ENCODE assay signal across 11 mouse cellular contexts in the genomic region with DNA sequence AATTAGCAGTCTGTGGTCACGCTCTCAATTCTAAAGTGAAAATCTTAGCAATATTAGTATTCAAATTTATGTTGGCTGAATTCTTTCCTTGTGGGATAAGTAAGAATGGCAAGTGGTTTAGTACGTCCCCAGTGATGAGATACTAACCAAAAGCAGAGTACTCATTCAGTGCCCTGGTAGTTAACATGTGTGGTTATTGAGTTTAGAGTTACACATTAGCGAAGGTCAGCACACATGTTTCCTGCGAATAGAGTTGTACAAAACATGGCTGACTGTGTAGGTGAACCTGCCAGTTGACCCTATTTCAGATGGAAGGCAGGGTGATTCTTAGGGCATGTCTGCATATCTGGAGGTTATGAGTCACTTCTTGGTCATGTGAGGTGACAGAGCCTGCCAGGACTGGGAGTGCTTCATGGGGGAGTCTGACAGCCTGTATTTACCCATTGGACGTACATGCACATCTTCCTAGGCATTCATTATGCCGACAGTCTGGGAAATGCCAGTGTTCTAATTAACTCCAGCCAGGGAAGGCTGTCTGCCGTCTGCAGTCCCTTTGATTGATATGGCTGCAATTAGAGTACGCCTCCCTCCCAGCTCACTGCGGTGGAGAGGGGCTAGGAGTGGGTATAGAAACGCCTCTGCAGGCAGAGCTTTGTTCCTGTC.
DNase-seq lines count a peak whose midpoint lies in the region; ATAC-seq lines count a peak whose summit lies in the region.
"Had no signal": no experiment of that assay in that cellular context is flagged by ENCODE, and none has a peak within 500 bp of the region (broad histone marks: within the 10 kb centered on the region; RNA-seq: fewer than 3 reads in every experiment).

No protein-coding gene starts in this region.

- no peak for ATAC-seq in cerebellum, adult (ENCODE audit: insufficient number of reproducible peaks, low FRiP score, low TSS enrichment)
- ATAC-seq: Patski had no signal

- H3K27me3 ChIP-seq in forebrain, embryonic 10.5 days (ENCODE audit: poor library complexity, severe bottlenecking): no peaks in the 10 kb centered on the region
- H3K27me3 ChIP-seq: heart, embryonic 12.5 days; Patski had no signal

- no peaks in the 10 kb centered on the region for H3K36me3 ChIP-seq in forebrain, embryonic 10.5 days (replicated peaks)
- H3K36me3 ChIP-seq: heart, embryonic 12.5 days had no signal

- intact Hi-C loops in heart, postnatal 10 days (cut with DNase I): no loop called here

- 52% methylated on average over 10 of the region's 10 CpGs for WGBS in forebrain, embryonic 10.5 days

- H3K9me3 ChIP-seq in forebrain, embryonic 10.5 days: no peaks in the 10 kb centered on the region
- H3K9me3 ChIP-seq: heart, embryonic 12.5 days had no signal

- no peak overlapping the region for H3K4me3 ChIP-seq in forebrain, embryonic 10.5 days
- H3K4me3 ChIP-seq: heart, embryonic 12.5 days had no signal

- H3K4me1 ChIP-seq in forebrain, embryonic 10.5 days: peaks cover 19% of the 10 kb centered on the region

- no peak overlapping the region for H3K27ac ChIP-seq in forebrain, embryonic 10.5 days

- DNase-seq in right cerebral cortex, postnatal 4 days: peak; percentile 17
- DNase-seq in right cerebral cortex, adult 18-20 months: no peak
- DNase-seq in forebrain, embryonic 10.5 days (ENCODE audit: extremely low spot score, low spot score): peak; percentile 19
- DNase-seq in layer of hippocampus, postnatal 14 days (ENCODE audit: low spot score in 2 of 2): peak; percentile 32 to 63
- peak; percentile 28 for DNase-seq in telencephalon, adult 2 months (ENCODE audit: low read depth, low spot score)
- DNase-seq in adipocyte (ENCODE audit: low spot score): no peak
- DNase-seq in heart, postnatal 10 days: no peak
- DNase-seq: left cerebral cortex, postnatal 4 days had no signal

Comparison
In these comparisons a context has a peak if more than half of its experiments do, and no peak if none do; other contexts are left out.
1. DNase-seq: peak in right cerebral cortex, postnatal 4 days (single experiment), forebrain, embryonic 10.5 days (single experiment), layer of hippocampus, postnatal 14 days (2 of 2) and telencephalon, adult 2 months (single experiment); none in right cerebral cortex, adult 18-20 months (single experiment), adipocyte (single experiment) and heart, postnatal 10 days (0 of 2).